1 mouse cellular context compared by ENCODE assay signal in genomic region chr7:44896499-44896898, GRCm38 (mm10).
TF ChIP-seq lines count a peak whose summit lies in the region.

No protein-coding gene starts in this region.

TF ChIP-seq in CH12.LX, 34 proteins besides CTCF, POLR2A, EP300 and RAD21:
- TF ChIP-seq ELF1 (IDR thresholded peaks at IDR 0.05; ENCODE audit: low read depth, low read length) (no peak), TCF12 (IDR thresholded peaks at IDR 0.05; ENCODE audit: low read depth, low read length) (no peak), ZC3H11A (IDR thresholded peaks at IDR 0.05; ENCODE audit: low read depth, low read length) (no peak), MYC (IDR thresholded peaks at IDR 0.05; ENCODE audit: low read depth, low read length) (no peak), NELFE (IDR thresholded peaks at IDR 0.05; ENCODE audit: low read depth, low read length) (no peak), PAX5 (IDR thresholded peaks at IDR 0.05; ENCODE audit: low read length) (no peak), NRF1 (IDR thresholded peaks at IDR 0.05; ENCODE audit: low read depth, low read length) (no peak), USF2 (conservative IDR thresholded peaks at IDR 0.05; ENCODE audit: low read depth, low read length) (no peak), ETS1 (conservative IDR thresholded peaks at IDR 0.05; ENCODE audit: low read depth, low read length) (no peak), JUND (conservative IDR thresholded peaks at IDR 0.05; ENCODE audit: low read depth, low read length) (no peak), POLR2AphosphoS2 (IDR thresholded peaks at IDR 0.05; ENCODE audit: low read depth, low read length) (no peak), MXI1 (IDR thresholded peaks at IDR 0.05; ENCODE audit: low read depth, low read length) (no peak), USF1 (IDR thresholded peaks at IDR 0.05; ENCODE audit: low read depth, low read length) (no peak), CHD1 (IDR thresholded peaks at IDR 0.05; ENCODE audit: low read depth, low read length) (no peak), JUN (IDR thresholded peaks at IDR 0.05; ENCODE audit: insufficient read depth, low read depth, low read length) (no peak), MAX (IDR thresholded peaks at IDR 0.05; ENCODE audit: low read length) (no peak)
